Comparison of ENCODE assay signal across 26 mouse cellular contexts in genomic region chr5:118260055-118260454, GRCm38 (mm10). TPM values are rescaled to one million over a fixed set of nuclear protein-coding genes. Genes with fewer than 3 reads are reported as not detected.
A peak's percentile ranks its signal among the peaks of the same experiment; 100 is the strongest.
DNase-seq lines count a peak whose midpoint lies in the region; ATAC-seq lines count a peak whose summit lies in the region.
"Had no signal": no experiment of that assay in that cellular context is flagged by ENCODE, and none has a peak within 500 bp of the region (broad histone marks: within the 10 kb centered on the region; RNA-seq: fewer than 3 reads in every experiment).

No protein-coding gene starts in this region.

- H3K4me1 ChIP-seq in lung, embryonic 15.5 days = peaks cover 19% of the 10 kb centered on the region
- peaks cover 19% of the 10 kb centered on the region for H3K4me1 ChIP-seq in neural tube, embryonic 15.5 days

- H3K4me2 ChIP-seq in lung, embryonic 15.5 days = 0 out of 2 replicates have a peak overlapping the region, but pooled peaks have one; percentile 7
- no peak overlapping the region for H3K4me2 ChIP-seq in neural tube, embryonic 15.5 days
- H3K4me2 ChIP-seq: forebrain, embryonic 12.5 days; heart, embryonic 13.5 days; hindbrain, embryonic 15.5 days; limb, embryonic 13.5 days; liver, embryonic 11.5 days had no signal

- H3K4me3 ChIP-seq in lung, embryonic 15.5 days = no peak overlapping the region
- no peak overlapping the region for H3K4me3 ChIP-seq in neural tube, embryonic 15.5 days (replicated peaks)
- H3K4me3 ChIP-seq: erythroblast, embryonic 14.5 days; forebrain, embryonic 12.5 days; heart, embryonic 13.5 days; hindbrain, embryonic 10.5 days; hindbrain, embryonic 15.5 days; layer of hippocampus, adult 2 months; left cerebral cortex, adult 2 months; limb, embryonic 13.5 days; megakaryocyte, embryonic 14.5 days had no signal

- no peak for DNase-seq in lung, postnatal 14 days
- no peak for DNase-seq in right cerebral cortex, adult 2 months (ENCODE audit: low spot score in 2 of 2)
- no peak for DNase-seq in kidney, adult 11 months
- DNase-seq: adrenal gland, adult 2 months; adrenal gland, postnatal 36 days; B cell, adult 2 months; forebrain, postnatal 0 days; heart, postnatal 10 days; kidney, adult 2 months; kidney, postnatal 36 days; midbrain, embryonic 14.5 days; thymus, postnatal 4 days had no signal

- H3K27ac ChIP-seq in lung, embryonic 15.5 days = peak overlapping the region; percentile 21; the same call in 1 of the 2 replicates
- H3K27ac ChIP-seq in neural tube, embryonic 15.5 days (replicated peaks) = no peak overlapping the region
- H3K27ac ChIP-seq: forebrain, embryonic 12.5 days; hindbrain, embryonic 10.5 days; hindbrain, embryonic 15.5 days; left cerebral cortex, adult 2 months; limb, embryonic 13.5 days had no signal

- H3K27me3 ChIP-seq in lung, embryonic 15.5 days = no peaks in the 10 kb centered on the region
- H3K27me3 ChIP-seq in neural tube, embryonic 15.5 days (replicated peaks) = no peaks in the 10 kb centered on the region
- H3K27me3 ChIP-seq: forebrain, embryonic 12.5 days; heart, embryonic 13.5 days; hindbrain, embryonic 15.5 days; limb, embryonic 13.5 days had no signal

- no peak for ATAC-seq in lung, embryonic 15.5 days (ENCODE audit: borderline replicate concordance, extremely low read depth, low FRiP score, low TSS enrichment)
- ATAC-seq in common myeloid progenitor, adult 5-6 weeks (replicated peaks; ENCODE audit: low read depth, poor library complexity, severe bottlenecking) = peak; percentile 37
- ATAC-seq in megakaryocyte, adult 5-6 weeks (ENCODE audit: poor library complexity, severe bottlenecking) = peak; percentile 88
- ATAC-seq in neural tube, embryonic 15.5 days (ENCODE audit: low FRiP score) = no peak

- H3K9me3 ChIP-seq in lung, embryonic 15.5 days = no peaks in the 10 kb centered on the region
- no peaks in the 10 kb centered on the region for H3K9me3 ChIP-seq in neural tube, embryonic 15.5 days (replicated peaks)
- H3K9me3 ChIP-seq: forebrain, embryonic 12.5 days; heart, embryonic 13.5 days; hindbrain, embryonic 10.5 days; hindbrain, embryonic 15.5 days; limb, embryonic 13.5 days; megakaryocyte, embryonic 14.5 days had no signal

- WGBS in lung, embryonic 15.5 days = 60% methylated on average over 10 of the region's 10 CpGs
- 89% methylated on average over 10 of the region's 10 CpGs for WGBS in neural tube, embryonic 15.5 days

- no peak overlapping the region for H3K9ac ChIP-seq in lung, embryonic 15.5 days
- no peak overlapping the region for H3K9ac ChIP-seq in neural tube, embryonic 15.5 days (replicated peaks)
- H3K9ac ChIP-seq: forebrain, embryonic 12.5 days; forebrain, postnatal 0 days; heart, embryonic 13.5 days; hindbrain, embryonic 15.5 days; limb, embryonic 13.5 days had no signal

- peaks cover 25% of the 10 kb centered on the region for H3K36me3 ChIP-seq in lung, embryonic 15.5 days
- H3K36me3 ChIP-seq in neural tube, embryonic 15.5 days = peaks cover 69% of the 10 kb centered on the region

RNA-seq across cellular contexts. Expression of gene 2410131K14Rik, which starts 15.0 kb away (rescaled TPM):
- 8.1 and 8.5 TPM in 2 replicates for polyA plus RNA-seq in lung, embryonic 15.5 days (2015; fragmentation: Nextera tagmentation; extraction: Ambion mirVana)
- total RNA-seq in common myeloid progenitor, adult 5-6 weeks (2017) = 1.8 and 1.9 TPM in 2 replicates
- 1.8 and 1.9 TPM in 2 replicates for total RNA-seq in megakaryocyte, adult 5-6 weeks (2015)
- 4.3 TPM in 2 replicates for total RNA-seq in megakaryocyte, adult 5-6 weeks (2017)
- polyA plus RNA-seq in neural tube, embryonic 15.5 days (2015; fragmentation: Nextera tagmentation; extraction: Ambion mirVana) = 14.7 and 16.8 TPM in 2 replicates
- polyA plus RNA-seq: erythroblast, embryonic 14.5 days had no signal

RNA-seq across cellular contexts. Expression of gene Rnft2, which starts 15.1 kb away (rescaled TPM):
- 2.0 and 2.6 TPM in 2 replicates for polyA plus RNA-seq in lung, embryonic 15.5 days (2015; fragmentation: Nextera tagmentation; extraction: Ambion mirVana)
- total RNA-seq in common myeloid progenitor, adult 5-6 weeks (2017) = 0.05 TPM in 1 of 2 replicates, not detected in the other
- 0.11 and 0.50 TPM in 2 replicates for total RNA-seq in megakaryocyte, adult 5-6 weeks (2015)
- 1.5 TPM in 1 of 2 replicates, not detected in the other for total RNA-seq in megakaryocyte, adult 5-6 weeks (2017)
- 7.2 and 12.7 TPM in 2 replicates for polyA plus RNA-seq in neural tube, embryonic 15.5 days (2015; fragmentation: Nextera tagmentation; extraction: Ambion mirVana)
- polyA plus RNA-seq: erythroblast, embryonic 14.5 days had no signal

Comparison
In these comparisons a context has a peak if more than half of its experiments do, and no peak if none do; other contexts are left out.
1. ATAC-seq: peak in common myeloid progenitor, adult 5-6 weeks (single experiment) and megakaryocyte, adult 5-6 weeks (single experiment); none in lung, embryonic 15.5 days (single experiment) and neural tube, embryonic 15.5 days (single experiment).